8 mouse cellular contexts compared by ENCODE assay signal in genomic region chr17:85090120-85091099, GRCm38 (mm10). TPM values are rescaled to one million over a fixed set of nuclear protein-coding genes. Genes with fewer than 3 reads are reported as not detected.
DNase-seq lines count a peak whose midpoint lies in the region; ATAC-seq and TF ChIP-seq lines count a peak whose summit lies in the region.

Prepl (minus strand) TSS chr17:85090241.
Camkmt (plus strand) TSS chr17:85090552.

- DNase-seq in CH12.LX (ENCODE audit: extremely low read depth), result peak; percentile 97
- DNase-seq in c-Kit-positive CD71-positive TER-119-negative erythroid progenitor cells, embryonic 14.5 days (ENCODE audit: low read depth), result peak; percentile 96
- peak; percentile 97 for DNase-seq in forebrain, embryonic 11.5 days (ENCODE audit: low spot score)
- peak; percentile 96 to 98 for DNase-seq in kidney, postnatal 36 days
- DNase-seq in telencephalon, adult 2 months (ENCODE audit: low read depth, low spot score), result peak; percentile 97

- no peak for TF ChIP-seq CTCF in CH12.LX (conservative IDR thresholded peaks at IDR 0.05 in 1 of 2, IDR thresholded peaks at IDR 0.05 in 1 of 2; ENCODE audit: low read depth in 2 of 2, low read length in 2 of 2)

- WGBS in forebrain, embryonic 11.5 days, result under 1% methylated on average over 63 of the region's 63 CpGs
- WGBS in heart, embryonic 16.5 days, result under 1% methylated on average over 63 of the region's 63 CpGs
- WGBS in liver, embryonic 15.5 days (ENCODE audit: insufficient replicate concordance), result under 1% methylated on average over 63 of the region's 63 CpGs
- under 1% methylated on average over 63 of the region's 63 CpGs for whole genome bisulfite sequencing in neural tube, embryonic 12.5 days

- peaks cover 2 to 6% of the 10 kb centered on the region in 2 experiments for H3K36me3 ChIP-seq in CH12.LX (replicated peaks in 1 of 2; ENCODE audit: control insufficient read depth in 1 of 2, insufficient read depth in 1 of 2, low read length in 1 of 2)
- H3K36me3 ChIP-seq in forebrain, embryonic 11.5 days (ENCODE audit: control insufficient read depth, insufficient read depth, low read length), result no peaks in the 10 kb centered on the region
- no peaks in the 10 kb centered on the region for H3K36me3 ChIP-seq in heart, embryonic 16.5 days (ENCODE audit: control insufficient read depth, insufficient read depth)
- 0 out of 2 replicates have a peak, but pooled peaks cover 2% of the 10 kb centered on the region for H3K36me3 ChIP-seq in liver, embryonic 15.5 days (replicated peaks)
- no peaks in the 10 kb centered on the region for H3K36me3 ChIP-seq in neural tube, embryonic 12.5 days

- H3K9ac ChIP-seq in CH12.LX (ENCODE audit: insufficient read depth, low read depth), result peak within 1 kb of the TSS; percentile 72
- peak within 1 kb of the TSS; percentile 72 for H3K9ac ChIP-seq in forebrain, embryonic 11.5 days (ENCODE audit: low read length)
- H3K9ac ChIP-seq in heart, embryonic 16.5 days (ENCODE audit: low read length), result peak within 1 kb of the TSS; percentile 89
- H3K9ac ChIP-seq in liver, embryonic 15.5 days, result peak within 1 kb of the TSS; percentile 83
- peak within 1 kb of the TSS; percentile 78 for H3K9ac ChIP-seq in neural tube, embryonic 12.5 days

- H3K27ac ChIP-seq in CH12.LX (ENCODE audit: insufficient read depth, low read depth), result peak within 1 kb of the TSS; percentile 25
- H3K27ac ChIP-seq in forebrain, embryonic 11.5 days (ENCODE audit: low read depth, low read length), result peak within 1 kb of the TSS; percentile 70
- H3K27ac ChIP-seq in heart, embryonic 16.5 days (ENCODE audit: low read length), result peak within 1 kb of the TSS; percentile 85
- peak within 1 kb of the TSS; percentile 83 for H3K27ac ChIP-seq in liver, embryonic 15.5 days (replicated peaks)
- H3K27ac ChIP-seq in neural tube, embryonic 12.5 days, result peak within 1 kb of the TSS; percentile 54

- peaks cover 8 to 34% of the 10 kb centered on the region in 2 experiments; a peak in 3 of 4 replicates for H3K4me1 ChIP-seq in CH12.LX (ENCODE audit: control insufficient read depth in 1 of 2, insufficient read depth in 2 of 2)
- no peaks in the 10 kb centered on the region; the same call in 1 of the 2 replicates for H3K4me1 ChIP-seq in forebrain, embryonic 11.5 days (replicated peaks; ENCODE audit: control insufficient read depth, insufficient read depth, low read length)
- H3K4me1 ChIP-seq in heart, embryonic 16.5 days (ENCODE audit: control insufficient read depth, insufficient read depth, low read length), result peaks cover 27% of the 10 kb centered on the region
- peaks cover 21% of the 10 kb centered on the region for H3K4me1 ChIP-seq in liver, embryonic 15.5 days (replicated peaks)
- peaks cover 15% of the 10 kb centered on the region for H3K4me1 ChIP-seq in neural tube, embryonic 12.5 days

- peak within 1 kb of the TSS; percentile 93 for H3K4me2 ChIP-seq in CH12.LX (ENCODE audit: insufficient read depth, low read depth, poor library complexity, severe bottlenecking)
- H3K4me2 ChIP-seq in forebrain, embryonic 11.5 days (ENCODE audit: low read depth, low read length, severe bottlenecking), result peak within 1 kb of the TSS; percentile 82
- peak within 1 kb of the TSS; percentile 92 for H3K4me2 ChIP-seq in heart, embryonic 16.5 days (ENCODE audit: low read depth, low read length)
- peak within 1 kb of the TSS; percentile 89 for H3K4me2 ChIP-seq in liver, embryonic 15.5 days
- H3K4me2 ChIP-seq in neural tube, embryonic 12.5 days (replicated peaks), result peak within 1 kb of the TSS; percentile 85

- ATAC-seq in forebrain, embryonic 11.5 days (replicated peaks; ENCODE audit: low FRiP score), result peak; percentile 98
- ATAC-seq in heart, embryonic 16.5 days (replicated peaks; ENCODE audit: extremely low read depth, insufficient read depth, low FRiP score), result peak; percentile 98
- peak; percentile 98 for ATAC-seq in liver, embryonic 15.5 days (ENCODE audit: insufficient read depth)
- peak; percentile 98 for ATAC-seq in neural tube, embryonic 12.5 days (ENCODE audit: low FRiP score, low read depth)

- TF ChIP-seq POLR2A in CH12.LX (IDR thresholded peaks at IDR 0.05; ENCODE audit: low read depth, low read length), result peak; percentile 43

- peak within 1 kb of the TSS; percentile 89 to 97 (median 93) for H3K4me3 ChIP-seq in CH12.LX (replicated peaks in 1 of 3; ENCODE audit: low read depth in 2 of 3, low read length in 2 of 3, poor library complexity in 1 of 3)
- peak within 1 kb of the TSS; percentile 61 for H3K4me3 ChIP-seq in forebrain, embryonic 11.5 days (ENCODE audit: low read depth, low read length)
- peak within 1 kb of the TSS; percentile 95 for H3K4me3 ChIP-seq in heart, embryonic 16.5 days (ENCODE audit: low read length)
- H3K4me3 ChIP-seq in liver, embryonic 15.5 days (replicated peaks), result peak within 1 kb of the TSS; percentile 84
- H3K4me3 ChIP-seq in neural tube, embryonic 12.5 days, result peak within 1 kb of the TSS; percentile 86

- TF ChIP-seq EP300 in CH12.LX (IDR thresholded peaks at IDR 0.05; ENCODE audit: low read length), result no peak

- in situ Hi-C loops in CH12.LX (cut with MboI; ENCODE audit: low pct_ligation_motif_present, low pct_unique_long_range_greater_than_20kb, low sequenced_read_pairs), result no loop called here

- dilution Hi-C loops in CH12.LX (cut with MboI; ENCODE audit: extremely low pct_ligation_motif_present, extremely low pct_unique_long_range_greater_than_20kb, low sequenced_read_pairs), result no loop called here

- TF ChIP-seq RAD21 in CH12.LX (IDR thresholded peaks at IDR 0.05; ENCODE audit: low read depth, low read length), result no peak

- no peaks in the 10 kb centered on the region for H3K79me2 ChIP-seq in CH12.LX (replicated peaks; ENCODE audit: control insufficient read depth, extremely low read depth, insufficient read depth, poor library complexity, severe bottlenecking)

- no peaks in the 10 kb centered on the region for H3K27me3 ChIP-seq in CH12.LX (replicated peaks)
- H3K27me3 ChIP-seq in forebrain, embryonic 11.5 days (ENCODE audit: control insufficient read depth, insufficient read depth, low read length), result no peaks in the 10 kb centered on the region
- no peaks in the 10 kb centered on the region for H3K27me3 ChIP-seq in heart, embryonic 16.5 days (ENCODE audit: control insufficient read depth, insufficient read depth, low read length)
- H3K27me3 ChIP-seq in liver, embryonic 15.5 days, result no peaks in the 10 kb centered on the region
- no peaks in the 10 kb centered on the region for H3K27me3 ChIP-seq in neural tube, embryonic 12.5 days (replicated peaks)

- no peaks in the 10 kb centered on the region for H3K9me3 ChIP-seq in CH12.LX (replicated peaks; ENCODE audit: low read length)
- H3K9me3 ChIP-seq in forebrain, embryonic 11.5 days (ENCODE audit: control insufficient read depth, low read length), result no peaks in the 10 kb centered on the region
- no peaks in the 10 kb centered on the region for H3K9me3 ChIP-seq in heart, embryonic 16.5 days (replicated peaks; ENCODE audit: control insufficient read depth, low read length)
- no peaks in the 10 kb centered on the region for H3K9me3 ChIP-seq in liver, embryonic 15.5 days (replicated peaks)
- no peaks in the 10 kb centered on the region for H3K9me3 ChIP-seq in neural tube, embryonic 12.5 days

TF ChIP-seq in CH12.LX, 34 proteins besides CTCF, POLR2A, EP300 and RAD21 (continues in another document):
- TF ChIP-seq ZKSCAN1 (IDR thresholded peaks at IDR 0.05; ENCODE audit: borderline replicate concordance, low read depth, low read length), result no peak
- TF ChIP-seq ZC3H11A (IDR thresholded peaks at IDR 0.05; ENCODE audit: low read depth, low read length), result no peak
- peak; percentile 65 for TF ChIP-seq NELFE (IDR thresholded peaks at IDR 0.05; ENCODE audit: low read depth, low read length)
- 0 out of 2 replicates have a peak, but pooled peaks have one; percentile 56 for TF ChIP-seq E2F4 (IDR thresholded peaks at IDR 0.05; ENCODE audit: insufficient replicate concordance, low read depth, low read length)
- TF ChIP-seq ELF1 (IDR thresholded peaks at IDR 0.05; ENCODE audit: low read depth, low read length), result peak; percentile 97
- TF ChIP-seq KAT2A (IDR thresholded peaks at IDR 0.05; ENCODE audit: insufficient replicate concordance, low read length), result peak; percentile 72; the same call in 1 of the 2 replicates
- no peak for TF ChIP-seq TBP (conservative IDR thresholded peaks at IDR 0.05; ENCODE audit: low read depth, low read length)
- no peak for TF ChIP-seq JUND (conservative IDR thresholded peaks at IDR 0.05; ENCODE audit: low read depth, low read length)
- TF ChIP-seq SMC3 (IDR thresholded peaks at IDR 0.05; ENCODE audit: low read depth, low read length), result no peak
- no peak for TF ChIP-seq USF2 (conservative IDR thresholded peaks at IDR 0.05; ENCODE audit: low read depth, low read length)
- TF ChIP-seq ZMIZ1 (IDR thresholded peaks at IDR 0.05; ENCODE audit: low read depth, low read length), result 0 out of 2 replicates have a peak, but pooled peaks have one; percentile 19
- TF ChIP-seq MYC (IDR thresholded peaks at IDR 0.05; ENCODE audit: low read depth, low read length), result peak; percentile 87
- TF ChIP-seq MAZ (IDR thresholded peaks at IDR 0.05; ENCODE audit: low read depth, low read length), result peak; percentile 84; the same call in 1 of the 2 replicates
- peak; percentile 55 for TF ChIP-seq IRF4 (IDR thresholded peaks at IDR 0.05; ENCODE audit: low read depth, low read length)
- TF ChIP-seq USF1 (IDR thresholded peaks at IDR 0.05; ENCODE audit: low read depth, low read length), result no peak
- no peak for TF ChIP-seq JUN (IDR thresholded peaks at IDR 0.05; ENCODE audit: insufficient read depth, low read depth, low read length)
- no peak for TF ChIP-seq MAFK (IDR thresholded peaks at IDR 0.05; ENCODE audit: insufficient replicate concordance, low read length)

RNA-seq across cellular contexts. Expression of gene Prepl, which starts in this region (rescaled TPM):
- total RNA-seq in CH12.LX (2012; rRNA removed) (8.4 and 8.5 TPM in 2 replicates), CH12.LX (2014; rRNA removed) (6.0 and 7.0 TPM in 2 replicates)
- 21.0 and 22.9 TPM in 2 replicates for polyA plus RNA-seq in CH12.LX (2012; ENCODE audit: insufficient read length, low read depth)
- 45.2 and 46.4 TPM in 2 replicates for polyA plus RNA-seq in forebrain, embryonic 11.5 days (2014; fragmentation: Nextera tagmentation; extraction: Ambion mirVana)
- 26.4 and 32.8 TPM in 2 replicates for polyA plus RNA-seq in heart, embryonic 16.5 days (2015; fragmentation: Nextera tagmentation; extraction: Ambion mirVana)
- polyA plus RNA-seq in liver, embryonic 15.5 days (2015; fragmentation: Nextera tagmentation; extraction: Ambion mirVana), result 7.0 TPM in 2 replicates
- polyA plus RNA-seq in neural tube, embryonic 12.5 days (2016; fragmentation: Nextera tagmentation; extraction: Ambion mirVana), result 65.2 and 70.1 TPM in 2 replicates

RNA-seq across cellular contexts. Expression of gene Camkmt, which starts in this region (rescaled TPM):
- total RNA-seq in CH12.LX (2012; rRNA removed), result 1.5 and 1.6 TPM in 2 replicates
- 1.7 and 1.8 TPM in 2 replicates for total RNA-seq in CH12.LX (2014; rRNA removed)
- 3.5 and 4.4 TPM in 2 replicates for polyA plus RNA-seq in CH12.LX (2012; ENCODE audit: insufficient read length, low read depth)
- 14.6 and 15.9 TPM in 2 replicates for polyA plus RNA-seq in forebrain, embryonic 11.5 days (2014; fragmentation: Nextera tagmentation; extraction: Ambion mirVana)
- polyA plus RNA-seq in heart, embryonic 16.5 days (2015; fragmentation: Nextera tagmentation; extraction: Ambion mirVana), result 5.7 and 6.7 TPM in 2 replicates
- polyA plus RNA-seq in liver, embryonic 15.5 days (2015; fragmentation: Nextera tagmentation; extraction: Ambion mirVana), result 2.7 and 3.0 TPM in 2 replicates
- 14.7 and 14.9 TPM in 2 replicates for polyA plus RNA-seq in neural tube, embryonic 12.5 days (2016; fragmentation: Nextera tagmentation; extraction: Ambion mirVana)

Comparison
In these comparisons a context has a peak if more than half of its experiments do, and no peak if none do; other contexts are left out.
1. Peak in every context shown above with its lines: DNase-seq, ATAC-seq, H3K4me3 ChIP-seq and H3K27ac ChIP-seq.
2. H3K27ac ChIP-seq: peak in every context shown above with its lines; median percentile 85 in heart, embryonic 16.5 days; 83 in liver, embryonic 15.5 days; 70 in forebrain, embryonic 11.5 days; 54 in neural tube, embryonic 12.5 days; 25 in CH12.LX.